ENCODE assay signal across 9 mouse cellular contexts in genomic region chr10:68611906-68612305, GRCm38 (mm10).
DNase-seq lines count a peak whose midpoint lies in the region; ATAC-seq and TF ChIP-seq lines count a peak whose summit lies in the region.
"Had no signal": no experiment of that assay in that cellular context is flagged by ENCODE, and none has a peak within 500 bp of the region (broad histone marks: within the 10 kb centered on the region; RNA-seq: fewer than 3 reads in every experiment).

No protein-coding gene starts in this region.

- DNase-seq in kidney, adult 2 months, result peak; percentile 42
- DNase-seq in CH12.LX (ENCODE audit: extremely low read depth) (peak; percentile 15), WW6 (ENCODE audit: low read depth, low spot score) (peak; percentile 22), adipocyte (ENCODE audit: low spot score) (no peak)
- DNase-seq in lung, adult 2 months, result peak; percentile 23
- no peak for DNase-seq in cerebellum, adult 18-20 months
- DNase-seq in right cerebral cortex, postnatal 25 days, result no peak

- H3K79me2 ChIP-seq in CH12.LX (replicated peaks; ENCODE audit: control insufficient read depth, extremely low read depth, insufficient read depth, poor library complexity, severe bottlenecking), result no peaks in the 10 kb centered on the region

- TF ChIP-seq EP300 in CH12.LX (IDR thresholded peaks at IDR 0.05; ENCODE audit: low read length), result no peak

- dilution Hi-C loops in CH12.LX (cut with MboI; ENCODE audit: extremely low pct_ligation_motif_present, extremely low pct_unique_long_range_greater_than_20kb, low sequenced_read_pairs), result no loop called here

- H3K9ac ChIP-seq in kidney, embryonic 16.5 days (replicated peaks; ENCODE audit: low read length), result no peak overlapping the region
- no peak overlapping the region for H3K9ac ChIP-seq in CH12.LX (ENCODE audit: insufficient read depth, low read depth)
- H3K9ac ChIP-seq: hindbrain, embryonic 15.5 days had no signal

- no peak overlapping the region for H3K27ac ChIP-seq in kidney, adult 2 months (ENCODE audit: insufficient read depth, low read depth, low read length)
- H3K27ac ChIP-seq in kidney, embryonic 16.5 days (ENCODE audit: low read length), result no peak overlapping the region
- H3K27ac ChIP-seq in CH12.LX (ENCODE audit: insufficient read depth, low read depth), result no peak overlapping the region
- H3K27ac ChIP-seq: hindbrain, embryonic 15.5 days had no signal

- TF ChIP-seq CTCF in kidney, adult 2 months (conservative IDR thresholded peaks at IDR 0.05; ENCODE audit: insufficient read depth, insufficient read length, low read depth, low read length), result peak; percentile 50
- peak; percentile 0 to 8; a peak in 2 of 4 replicates for TF ChIP-seq CTCF in CH12.LX (conservative IDR thresholded peaks at IDR 0.05 in 1 of 2, IDR thresholded peaks at IDR 0.05 in 1 of 2; ENCODE audit: low read depth in 2 of 2, low read length in 2 of 2)
- TF ChIP-seq CTCF in lung, adult 2 months (IDR thresholded peaks at IDR 0.05; ENCODE audit: insufficient read depth, low read length), result peak; percentile 30; the same call in 1 of the 2 replicates

- no peak overlapping the region for H3K4me3 ChIP-seq in kidney, adult 2 months (ENCODE audit: insufficient read depth, low read depth, low read length)
- no peak overlapping the region for H3K4me3 ChIP-seq in kidney, embryonic 16.5 days (ENCODE audit: low read length)
- H3K4me3 ChIP-seq in CH12.LX (replicated peaks in 1 of 3; ENCODE audit: low read depth in 2 of 3, low read length in 2 of 3, poor library complexity in 1 of 3), result no peak overlapping the region
- no peak overlapping the region for H3K4me3 ChIP-seq in lung, adult 2 months (replicated peaks; ENCODE audit: extremely low read depth, low read depth, low read length)
- H3K4me3 ChIP-seq: hindbrain, embryonic 15.5 days had no signal

- in situ Hi-C loops in CH12.LX (cut with MboI; ENCODE audit: low pct_ligation_motif_present, low pct_unique_long_range_greater_than_20kb, low sequenced_read_pairs), result no loop called here

- no peaks in the 10 kb centered on the region for H3K9me3 ChIP-seq in kidney, embryonic 16.5 days (ENCODE audit: low read length)
- H3K9me3 ChIP-seq in CH12.LX (replicated peaks; ENCODE audit: low read length), result peaks cover 1% of the 10 kb centered on the region
- H3K9me3 ChIP-seq: hindbrain, embryonic 15.5 days had no signal

- WGBS in kidney, adult 2 months, result 84% methylated on average over 9 of the region's 9 CpGs
- 84% methylated on average over 9 of the region's 9 CpGs for whole genome bisulfite sequencing in kidney, embryonic 16.5 days
- 79% methylated on average over 9 of the region's 9 CpGs for WGBS in lung, adult 2 months

- H3K27me3 ChIP-seq in kidney, adult 2 months (replicated peaks; ENCODE audit: control insufficient read depth, insufficient read depth, low read length), result no peaks in the 10 kb centered on the region; the same call in 1 of the 2 replicates
- no peaks in the 10 kb centered on the region for H3K27me3 ChIP-seq in kidney, embryonic 16.5 days (ENCODE audit: insufficient read depth, low read length)
- H3K27me3 ChIP-seq in CH12.LX (replicated peaks), result no peaks in the 10 kb centered on the region
- H3K27me3 ChIP-seq: hindbrain, embryonic 15.5 days had no signal

- ATAC-seq in kidney, embryonic 16.5 days (ENCODE audit: low FRiP score, low TSS enrichment), result no peak

- no peak for TF ChIP-seq RAD21 in CH12.LX (IDR thresholded peaks at IDR 0.05; ENCODE audit: low read depth, low read length)

- H3K4me1 ChIP-seq in kidney, adult 2 months (ENCODE audit: control insufficient read depth, insufficient read depth, low read length), result no peaks in the 10 kb centered on the region
- H3K4me1 ChIP-seq in kidney, embryonic 16.5 days (ENCODE audit: insufficient read depth, low read length), result no peaks in the 10 kb centered on the region
- no peaks in the 10 kb centered on the region for H3K4me1 ChIP-seq in CH12.LX (ENCODE audit: control insufficient read depth in 1 of 2, insufficient read depth in 2 of 2)
- no peaks in the 10 kb centered on the region for H3K4me1 ChIP-seq in lung, adult 2 months (ENCODE audit: control insufficient read depth, insufficient read depth, low read length)

- H3K4me2 ChIP-seq in kidney, embryonic 16.5 days (replicated peaks; ENCODE audit: low read depth, low read length), result no peak overlapping the region
- no peak overlapping the region for H3K4me2 ChIP-seq in CH12.LX (ENCODE audit: insufficient read depth, low read depth, poor library complexity, severe bottlenecking)
- H3K4me2 ChIP-seq: hindbrain, embryonic 15.5 days had no signal

- TF ChIP-seq POLR2A in kidney, adult 2 months (IDR thresholded peaks at IDR 0.05; ENCODE audit: low read depth, low read length), result no peak
- no peak for TF ChIP-seq POLR2A in CH12.LX (IDR thresholded peaks at IDR 0.05; ENCODE audit: low read depth, low read length)
- no peak for TF ChIP-seq POLR2A in lung, adult 2 months (IDR thresholded peaks at IDR 0.05; ENCODE audit: borderline replicate concordance, extremely low read depth, low read depth, low read length)

- no peaks in the 10 kb centered on the region for H3K36me3 ChIP-seq in kidney, adult 2 months (ENCODE audit: control insufficient read depth, insufficient read depth, low read length)
- no peaks in the 10 kb centered on the region for H3K36me3 ChIP-seq in kidney, embryonic 16.5 days (ENCODE audit: insufficient read depth, low read length)
- H3K36me3 ChIP-seq in CH12.LX (replicated peaks in 1 of 2; ENCODE audit: control insufficient read depth in 1 of 2, insufficient read depth in 1 of 2, low read length in 1 of 2), result no peaks in the 10 kb centered on the region
- H3K36me3 ChIP-seq: hindbrain, embryonic 15.5 days had no signal

TF ChIP-seq in CH12.LX, 34 proteins besides CTCF, POLR2A, EP300 and RAD21:
- TF ChIP-seq USF2 (conservative IDR thresholded peaks at IDR 0.05; ENCODE audit: low read depth, low read length), result no peak
- TF ChIP-seq SIN3A (IDR thresholded peaks at IDR 0.05; ENCODE audit: low read length), result no peak
- no peak for TF ChIP-seq UBTF (IDR thresholded peaks at IDR 0.05; ENCODE audit: low read depth, low read length)
- TF ChIP-seq MAZ (IDR thresholded peaks at IDR 0.05; ENCODE audit: low read depth, low read length), result no peak
- TF ChIP-seq USF1 (IDR thresholded peaks at IDR 0.05; ENCODE audit: low read depth, low read length), result no peak
- TF ChIP-seq MAX (IDR thresholded peaks at IDR 0.05; ENCODE audit: low read length), result no peak
- no peak for TF ChIP-seq CHD1 (IDR thresholded peaks at IDR 0.05; ENCODE audit: low read depth, low read length)
- no peak for TF ChIP-seq JUND (conservative IDR thresholded peaks at IDR 0.05; ENCODE audit: low read depth, low read length)
- TF ChIP-seq IRF4 (IDR thresholded peaks at IDR 0.05; ENCODE audit: low read depth, low read length), result no peak
- TF ChIP-seq JUN (IDR thresholded peaks at IDR 0.05; ENCODE audit: insufficient read depth, low read depth, low read length), result no peak
- no peak for TF ChIP-seq GABPA (IDR thresholded peaks at IDR 0.05; ENCODE audit: insufficient replicate concordance, low read depth, low read length)
- no peak for TF ChIP-seq POLR2AphosphoS2 (IDR thresholded peaks at IDR 0.05; ENCODE audit: low read depth, low read length)
- no peak for TF ChIP-seq ZMIZ1 (IDR thresholded peaks at IDR 0.05; ENCODE audit: low read depth, low read length)
- TF ChIP-seq NRF1 (IDR thresholded peaks at IDR 0.05; ENCODE audit: low read depth, low read length), result no peak
- no peak for TF ChIP-seq KAT2A (IDR thresholded peaks at IDR 0.05; ENCODE audit: insufficient replicate concordance, low read length)
- no peak for TF ChIP-seq ZKSCAN1 (IDR thresholded peaks at IDR 0.05; ENCODE audit: borderline replicate concordance, low read depth, low read length)

Comparison
In these comparisons a context has a peak if more than half of its experiments do, and no peak if none do; other contexts are left out.
1. DNase-seq: peak in kidney, adult 2 months (single experiment), CH12.LX (single experiment), WW6 (single experiment) and lung, adult 2 months (single experiment); none in adipocyte (single experiment), cerebellum, adult 18-20 months (0 of 2) and right cerebral cortex, postnatal 25 days (single experiment).
2. Peak in every context shown above with its lines, with median percentiles within 50 percentile points of each other: CTCF ChIP-seq.